Mouse (Mus musculus): ENCODE results near the gene Vps4b. TPM values are rescaled to one million over a fixed set of nuclear protein-coding genes. Genes with fewer than 3 reads are reported as not detected.
"Not testable (repeated sequence)": the region's sequence is repeated elsewhere in the genome, so short reads cannot be mapped to it uniquely, and the experiment has no call there.

Vps4b gene
- total and polyA plus RNA-seq, 2 experiments from 2014 or later = 17.5 to 31.7 TPM

DNA sequence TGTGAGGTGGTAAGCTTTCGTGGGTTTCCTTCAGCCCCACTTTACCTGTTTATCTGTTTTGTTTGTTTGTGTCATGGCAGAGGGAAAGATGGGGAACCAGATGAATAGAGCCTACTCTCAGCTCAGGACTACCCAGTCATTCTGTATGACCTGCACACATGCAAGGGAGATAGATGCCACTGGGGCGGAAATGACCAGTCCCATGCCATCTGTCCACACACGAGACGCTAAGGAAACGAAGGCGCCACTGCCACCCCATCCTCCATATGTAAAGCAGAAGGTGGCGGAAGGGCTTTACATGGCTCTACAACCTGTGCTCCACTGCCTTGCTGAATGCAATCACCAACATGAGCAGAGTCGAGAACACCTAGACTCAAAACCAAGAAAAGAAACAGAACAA is 60.3 kb downstream of the Vps4b start:
- H3K9ac ChIP-seq (replicated peaks; ENCODE audit: low read depth, low read length) = no peak overlapping the region

DNA sequence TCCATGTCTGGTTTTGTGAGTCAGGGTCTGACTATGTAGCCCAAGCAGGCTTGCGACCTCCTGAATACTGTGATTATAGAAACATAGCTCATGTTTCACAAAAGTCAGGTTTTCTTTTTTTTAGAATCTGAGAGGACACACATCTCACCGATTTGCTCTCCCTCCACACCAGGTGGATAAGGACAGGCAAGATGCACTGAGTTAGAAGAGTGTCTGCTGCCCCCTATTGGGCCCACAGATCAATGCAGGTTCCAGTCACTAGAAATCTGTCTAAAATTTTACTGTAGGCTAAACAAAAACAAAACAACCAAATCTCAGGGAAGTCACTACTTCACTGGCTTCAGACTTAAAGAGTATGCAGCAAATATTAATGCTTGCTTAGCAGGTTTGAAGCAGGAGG is 60.9 kb downstream of the Vps4b start:
- Histone ChIP-seq H3K9ac (replicated peaks; ENCODE audit: low read depth, low read length) (no peak overlapping the region), H3K4me1 (ENCODE audit: control insufficient read depth, insufficient read depth) (no peaks in the 10 kb centered on the region), H3K27ac (ENCODE audit: low read depth) (no peak overlapping the region), H3K27me3 (ENCODE audit: control insufficient read depth, insufficient read depth, low read length) (no peaks in the 10 kb centered on the region), H3K4me2 (ENCODE audit: low read depth, low read length) (no peak overlapping the region), H3K4me3 (ENCODE audit: low read depth, low read length) (no peak overlapping the region), H3K36me3 (replicated peaks; ENCODE audit: control insufficient read depth, insufficient read depth, low read length) (peaks cover 46% of the 10 kb centered on the region), H3K9me3 (replicated peaks; ENCODE audit: control insufficient read depth, low read length) (no peaks in the 10 kb centered on the region)
- DNase-seq (ENCODE audit: low spot score) (no peak), ATAC-seq (ENCODE audit: insufficient read depth, low read depth) (no peak)
- TF ChIP-seq EP300 (IDR thresholded peaks at IDR 0.05; ENCODE audit: low read depth) (no peak), CTCF (IDR thresholded peaks at IDR 0.05; ENCODE audit: low read depth) (peak; percentile 64)
- 55% methylated on average over 2 of the region's 2 CpGs for WGBS

More for the DNA sequence above, 60.3 kb downstream of the Vps4b start:
- H3K4me1 ChIP-seq (ENCODE audit: control insufficient read depth, insufficient read depth) = no peaks in the 10 kb centered on the region
- no peak overlapping the region for H3K27ac ChIP-seq (ENCODE audit: low read depth)
- no peak overlapping the region for H3K4me2 ChIP-seq (ENCODE audit: low read depth, low read length)
- 89% methylated on average over 8 of the region's 8 CpGs for WGBS
- no peaks in the 10 kb centered on the region for H3K27me3 ChIP-seq (ENCODE audit: control insufficient read depth, insufficient read depth, low read length)
- H3K4me3 ChIP-seq (ENCODE audit: low read depth, low read length) = no peak overlapping the region
- peaks cover 47% of the 10 kb centered on the region for H3K36me3 ChIP-seq (replicated peaks; ENCODE audit: control insufficient read depth, insufficient read depth, low read length)
- no peak for ATAC-seq (ENCODE audit: insufficient read depth, low read depth)
- no peak for TF ChIP-seq EP300 (IDR thresholded peaks at IDR 0.05; ENCODE audit: low read depth)
- TF ChIP-seq CTCF (IDR thresholded peaks at IDR 0.05; ENCODE audit: low read depth) = no peak
- DNase-seq (ENCODE audit: low spot score) = no peak
- H3K9me3 ChIP-seq (replicated peaks; ENCODE audit: control insufficient read depth, low read length) = no peaks in the 10 kb centered on the region

DNA sequence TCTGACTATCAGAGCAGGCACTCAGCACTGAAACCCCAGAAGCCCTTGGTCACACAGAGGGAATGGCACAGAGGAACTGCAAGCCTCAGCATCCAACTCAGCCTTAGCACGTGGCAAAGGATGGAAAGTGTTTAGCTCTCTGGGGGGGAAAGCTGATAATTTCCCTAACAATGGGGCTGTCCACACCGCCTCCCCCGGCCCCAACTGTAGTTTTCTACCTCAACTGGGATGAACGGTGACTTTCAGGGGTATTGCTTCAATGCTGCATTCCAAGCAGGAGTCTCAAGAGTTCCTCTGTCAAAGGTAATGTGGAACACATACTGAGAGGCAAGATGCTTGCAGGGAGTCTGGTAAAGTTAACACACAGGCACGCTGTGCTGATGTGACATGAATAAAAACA is 74.5 kb downstream of the Vps4b start:
- H3K27me3 ChIP-seq (ENCODE audit: control insufficient read depth, insufficient read depth, low read length) = no peaks in the 10 kb centered on the region
- H3K4me2 ChIP-seq (ENCODE audit: low read depth, low read length) = no peak overlapping the region
- H3K9ac ChIP-seq (replicated peaks; ENCODE audit: low read depth, low read length) = no peak overlapping the region
- H3K9me3 ChIP-seq (replicated peaks; ENCODE audit: control insufficient read depth, low read length) = no peaks in the 10 kb centered on the region
- no peaks in the 10 kb centered on the region for H3K4me1 ChIP-seq (ENCODE audit: control insufficient read depth, insufficient read depth)
- no peak overlapping the region for H3K4me3 ChIP-seq (ENCODE audit: low read depth, low read length)
- peaks cover 20% of the 10 kb centered on the region; the same call in 1 of the 2 replicates for H3K36me3 ChIP-seq (replicated peaks; ENCODE audit: control insufficient read depth, insufficient read depth, low read length)
- ATAC-seq (ENCODE audit: insufficient read depth, low read depth) (no peak), DNase-seq (ENCODE audit: low spot score) (no peak)
- no peak overlapping the region for H3K27ac ChIP-seq (ENCODE audit: low read depth)
- TF ChIP-seq CTCF (IDR thresholded peaks at IDR 0.05; ENCODE audit: low read depth) = no peak
- TF ChIP-seq EP300 (IDR thresholded peaks at IDR 0.05; ENCODE audit: low read depth) = no peak
- WGBS = 52% methylated on average over 5 of the region's 5 CpGs

GRCm38 (mm10) chr1:106717736-106718135 is 78.8 kb downstream of the Vps4b start:
- 59% methylated on average over 7 of the region's 7 CpGs for WGBS
- not testable (repeated sequence) for H3K4me1 ChIP-seq (ENCODE audit: control insufficient read depth, insufficient read depth)

GRCm38 (mm10) chr1:106717071-106717601 is 79.4 kb downstream of the Vps4b start:
- Histone ChIP-seq H3K4me3 (ENCODE audit: low read depth, low read length) (no peak overlapping the region), H3K4me1 (ENCODE audit: control insufficient read depth, insufficient read depth) (0 out of 2 replicates have a peak, but pooled peaks cover 9% of the 10 kb centered on the region), H3K27me3 (ENCODE audit: control insufficient read depth, insufficient read depth, low read length) (no peaks in the 10 kb centered on the region), H3K36me3 (replicated peaks; ENCODE audit: control insufficient read depth, insufficient read depth, low read length) (no peaks in the 10 kb centered on the region), H3K9ac (replicated peaks; ENCODE audit: low read depth, low read length) (no peak overlapping the region), H3K9me3 (replicated peaks; ENCODE audit: control insufficient read depth, low read length) (no peaks in the 10 kb centered on the region), H3K4me2 (ENCODE audit: low read depth, low read length) (no peak overlapping the region), H3K27ac (ENCODE audit: low read depth) (no peak overlapping the region)
- TF ChIP-seq CTCF (IDR thresholded peaks at IDR 0.05; ENCODE audit: low read depth) = peak; percentile 97
- TF ChIP-seq EP300 (IDR thresholded peaks at IDR 0.05; ENCODE audit: low read depth) = no peak
- WGBS = 25% methylated on average over 7 of the region's 7 CpGs
- ATAC-seq (ENCODE audit: insufficient read depth, low read depth) (no peak), DNase-seq (ENCODE audit: low spot score) (peak; percentile 67)

More at GRCm38 (mm10) chr1:106717736-106718135, 78.8 kb downstream of the Vps4b start:
- H3K27ac ChIP-seq (ENCODE audit: low read depth); H3K9ac ChIP-seq (replicated peaks; ENCODE audit: low read depth, low read length); ATAC-seq (ENCODE audit: insufficient read depth, low read depth); H3K4me3 ChIP-seq (ENCODE audit: low read depth, low read length); DNase-seq (ENCODE audit: low spot score); H3K9me3 ChIP-seq (replicated peaks; ENCODE audit: control insufficient read depth, low read length); H3K36me3 ChIP-seq (replicated peaks; ENCODE audit: control insufficient read depth, insufficient read depth, low read length); H3K4me2 ChIP-seq (ENCODE audit: low read depth, low read length); H3K27me3 ChIP-seq (ENCODE audit: control insufficient read depth, insufficient read depth, low read length): not testable (repeated sequence)

GRCm38 (mm10) chr1:106716141-106716540 is 80.4 kb downstream of the Vps4b start:
- no peaks in the 10 kb centered on the region for H3K9me3 ChIP-seq (replicated peaks; ENCODE audit: control insufficient read depth, low read length)
- 87% methylated on average over 3 of the region's 3 CpGs for WGBS

More at GRCm38 (mm10) chr1:106716141-106716540, 80.4 kb downstream of the Vps4b start:
- Histone ChIP-seq H3K9ac (replicated peaks; ENCODE audit: low read depth, low read length) (no peak overlapping the region), H3K27ac (ENCODE audit: low read depth) (no peak overlapping the region), H3K36me3 (replicated peaks; ENCODE audit: control insufficient read depth, insufficient read depth, low read length) (no peaks in the 10 kb centered on the region), H3K4me2 (ENCODE audit: low read depth, low read length) (no peak overlapping the region), H3K4me3 (ENCODE audit: low read depth, low read length) (no peak overlapping the region), H3K4me1 (ENCODE audit: control insufficient read depth, insufficient read depth) (peaks cover 9% of the 10 kb centered on the region; the same call in 1 of the 2 replicates), H3K27me3 (ENCODE audit: control insufficient read depth, insufficient read depth, low read length) (no peaks in the 10 kb centered on the region)
- no peak for TF ChIP-seq CTCF (IDR thresholded peaks at IDR 0.05; ENCODE audit: low read depth)
- TF ChIP-seq EP300 (IDR thresholded peaks at IDR 0.05; ENCODE audit: low read depth) = no peak
- DNase-seq (ENCODE audit: low spot score) (no peak), ATAC-seq (ENCODE audit: insufficient read depth, low read depth) (no peak)

All from heart, postnatal 0 days (tissue).